Mouse (Mus musculus): ENCODE results near the gene Cd70.
A peak's percentile ranks its signal among the peaks of the same experiment; 100 is the strongest.
"Not testable (repeated sequence)": the region's sequence is repeated elsewhere in the genome, so short reads cannot be mapped to it uniquely, and the experiment has no call there.

Gene Cd70

DNA sequence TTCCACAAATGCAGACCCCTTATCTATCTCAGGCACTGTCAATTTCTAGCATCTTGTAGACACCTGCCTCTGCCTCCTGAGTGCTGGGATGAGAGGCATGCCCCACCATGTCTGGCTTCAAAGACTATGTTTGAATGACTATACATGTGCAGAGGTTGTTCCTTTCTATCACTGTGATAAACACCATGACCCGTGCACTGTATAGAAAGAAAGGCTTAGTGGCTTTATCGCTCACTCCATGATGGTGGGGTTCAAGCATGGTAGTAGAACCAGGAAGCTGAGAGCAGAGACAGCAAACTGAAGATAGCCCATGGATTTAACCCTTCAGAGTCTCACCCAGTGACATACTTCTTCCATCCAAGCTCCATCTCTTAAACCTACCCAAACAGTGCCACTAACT lies 14.9 kb downstream of the Cd70 start:
- DNase-seq (ENCODE audit: low spot score) = no peak

DNA sequence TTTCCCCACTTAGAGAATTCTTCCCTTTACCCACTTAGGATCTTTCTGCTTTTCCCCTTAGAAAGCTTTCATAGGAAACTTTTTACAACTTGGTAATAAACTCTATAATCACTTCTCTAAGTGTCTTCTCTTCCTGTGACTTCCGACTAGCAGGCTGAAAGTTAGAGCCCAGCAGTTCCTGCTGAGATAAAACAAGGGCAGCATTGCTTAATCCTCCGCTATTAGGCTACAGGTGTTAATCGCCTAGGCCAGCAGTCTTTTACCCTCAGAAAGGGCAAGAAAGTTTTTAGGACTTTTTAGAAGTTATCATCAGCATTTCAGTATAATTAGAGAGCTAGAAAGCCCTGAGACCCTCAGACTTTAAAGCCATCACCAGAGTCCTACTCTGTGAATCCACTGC lies 15.6 kb downstream of the Cd70 start:
- DNase-seq (ENCODE audit: low spot score) = not testable (repeated sequence)

DNA sequence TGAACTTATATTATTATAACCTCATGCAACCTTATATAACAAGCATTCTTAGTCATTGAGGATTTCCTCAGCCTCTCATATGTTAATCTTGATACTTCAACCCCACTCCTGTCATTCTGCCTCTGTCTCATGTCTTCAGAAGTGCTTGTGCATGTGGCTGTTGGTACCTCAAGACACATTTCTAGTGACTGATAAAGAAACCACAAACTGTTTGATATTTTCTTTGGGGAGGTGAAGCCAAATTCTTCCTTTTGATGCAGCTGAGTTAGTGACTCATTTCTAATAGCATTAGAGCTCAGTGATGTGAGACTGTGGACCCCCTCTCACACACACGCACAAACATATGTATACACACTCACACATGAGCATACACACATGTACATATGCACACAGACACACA lies 17.8 kb downstream of the Cd70 start:
- DNase-seq (ENCODE audit: low spot score) = no peak

- DNase-seq (ENCODE audit: low spot score) = no peak
These were observed 23.5 kb downstream of the Cd70 start for GRCm38 (mm10) chr17:57125853-57126622.

DNA sequence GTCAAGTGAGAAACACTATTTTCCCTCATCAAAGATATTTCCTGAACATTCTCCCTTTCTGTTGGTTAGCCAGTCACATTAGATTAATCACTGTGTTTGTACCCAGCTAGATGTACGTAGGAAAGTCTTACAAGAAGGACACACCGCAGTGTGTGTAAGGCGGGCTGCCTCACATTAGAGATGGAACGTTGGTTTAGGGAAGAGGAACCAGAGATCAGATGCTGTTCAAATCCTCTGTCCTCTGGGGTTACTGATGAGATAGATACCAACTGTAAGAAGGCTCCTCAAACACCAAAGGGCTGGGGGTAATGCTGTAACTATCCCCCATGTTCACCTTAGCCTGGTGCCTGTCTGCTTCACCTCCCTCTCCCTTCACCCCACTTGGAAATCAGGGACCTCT lies 24.8 kb downstream of the Cd70 start:
- no peak for DNase-seq (ENCODE audit: low spot score)

GRCm38 (mm10) chr17:57123192-57124118 lies 26.1 kb downstream of the Cd70 start:
- DNase-seq (ENCODE audit: low spot score) = no peak

- no peak for DNase-seq (ENCODE audit: low spot score)
These were observed 27.7 kb downstream of the Cd70 start for GRCm38 (mm10) chr17:57121856-57122255.

GRCm38 (mm10) chr17:57118524-57119349 lies 30.8 kb downstream of the Cd70 start:
- peak; percentile 75 for DNase-seq (ENCODE audit: low spot score)

GRCm38 (mm10) chr17:57116801-57117200 lies 32.8 kb downstream of the Cd70 start:
- no peak for DNase-seq (ENCODE audit: low spot score)

GRCm38 (mm10) chr17:57112768-57113474 lies 36.7 kb downstream of the Cd70 start:
- no peak for DNase-seq (ENCODE audit: low spot score)

GRCm38 (mm10) chr17:57110005-57110404 lies 39.6 kb downstream of the Cd70 start:
- DNase-seq (ENCODE audit: low spot score) = no peak

DNA sequence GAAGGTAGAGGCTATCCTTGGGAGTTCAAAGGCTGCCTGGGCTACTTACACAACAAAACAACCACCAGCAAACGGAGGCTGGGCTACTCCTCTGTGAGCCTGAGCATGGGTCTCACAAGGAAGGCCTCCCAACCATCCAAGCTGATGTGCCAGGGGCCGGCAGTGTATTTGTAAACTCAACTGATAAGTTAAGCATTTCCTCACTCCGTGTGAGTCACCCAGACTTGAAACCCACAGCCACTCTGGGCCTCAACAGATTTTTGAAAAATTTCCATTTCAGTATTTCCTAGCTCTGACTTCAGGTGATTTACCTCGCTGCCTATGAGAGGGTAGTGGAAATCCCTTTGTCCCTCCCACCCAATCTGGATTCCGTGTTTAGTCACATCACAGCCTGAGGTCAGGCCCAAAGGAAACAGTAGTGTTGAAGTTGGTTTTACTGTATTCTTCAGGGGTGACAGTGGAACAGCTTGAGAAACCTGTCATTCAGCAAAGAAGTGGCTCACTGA lies 40.9 kb downstream of the Cd70 start:
- no peak for DNase-seq (ENCODE audit: low spot score)

GRCm38 (mm10) chr17:57108040-57108665 lies 41.4 kb downstream of the Cd70 start:
- no peak for DNase-seq (ENCODE audit: low spot score)

- no peak for DNase-seq (ENCODE audit: low spot score)
These were observed 42.5 kb downstream of the Cd70 start for GRCm38 (mm10) chr17:57107064-57107463.

GRCm38 (mm10) chr17:57106035-57106368 lies 43.6 kb downstream of the Cd70 start:
- no peak for DNase-seq (ENCODE audit: low spot score)

- peak; percentile 82 for DNase-seq (ENCODE audit: low spot score)
These were observed 44.2 kb downstream of the Cd70 start, which contains the start of gene Tnfsf9 for GRCm38 (mm10) chr17:57105181-57106034. Gene Tnfsf9 (plus strand): TSS chr17:57105325.

GRCm38 (mm10) chr17:57104496-57104895 lies 45.1 kb downstream of the Cd70 start:
- DNase-seq (ENCODE audit: low spot score) = no peak

- DNase-seq (ENCODE audit: low spot score) = no peak
These were observed 47.3 kb downstream of the Cd70 start for GRCm38 (mm10) chr17:57102276-57102675.

DNA sequence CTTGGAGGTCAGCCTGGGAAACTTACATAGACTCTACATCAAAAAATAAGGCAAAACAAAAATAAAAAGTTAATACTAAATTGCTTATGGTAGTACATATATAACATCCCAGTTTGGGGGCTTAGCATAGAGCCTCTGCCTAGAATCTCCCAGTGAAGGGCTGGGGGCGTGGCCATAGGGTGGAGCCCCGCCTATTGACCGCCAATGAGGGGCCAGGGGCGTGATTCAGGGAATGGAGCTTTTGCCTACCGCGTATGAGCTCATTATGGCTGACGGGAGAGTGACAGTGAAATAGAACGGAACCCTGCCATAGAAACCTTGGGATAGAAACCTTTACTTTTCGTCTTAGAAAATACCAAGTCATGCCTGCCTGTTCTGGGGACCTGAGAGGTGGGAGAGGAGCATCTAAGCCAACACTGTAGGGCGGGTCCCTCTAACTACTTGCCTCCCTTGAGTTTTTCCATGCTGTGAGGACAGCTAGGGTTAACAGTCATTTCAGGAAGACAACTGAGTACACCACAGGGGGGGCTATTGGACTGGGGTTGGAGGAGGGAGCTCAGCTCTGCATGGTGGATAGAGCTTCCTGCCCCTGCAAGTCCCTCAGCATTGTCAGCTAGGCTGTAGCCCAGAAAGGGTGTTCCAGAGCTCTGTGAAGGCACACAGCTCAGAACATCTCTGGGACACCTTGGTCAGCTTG lies 49.8 kb downstream of the Cd70 start:
- peak; percentile 67 for DNase-seq (ENCODE audit: low spot score)

Data from embryo, embryonic 10.5 days (tissue).